Mouse (Mus musculus): ENCODE data around the gene Actrt2. TPM values are rescaled to one million over a fixed set of nuclear protein-coding genes. Genes with fewer than 3 reads are reported as not detected.

Gene Actrt2
- polyA plus RNA-seq, 1 experiment from 2014 or later = not detected

DNA sequence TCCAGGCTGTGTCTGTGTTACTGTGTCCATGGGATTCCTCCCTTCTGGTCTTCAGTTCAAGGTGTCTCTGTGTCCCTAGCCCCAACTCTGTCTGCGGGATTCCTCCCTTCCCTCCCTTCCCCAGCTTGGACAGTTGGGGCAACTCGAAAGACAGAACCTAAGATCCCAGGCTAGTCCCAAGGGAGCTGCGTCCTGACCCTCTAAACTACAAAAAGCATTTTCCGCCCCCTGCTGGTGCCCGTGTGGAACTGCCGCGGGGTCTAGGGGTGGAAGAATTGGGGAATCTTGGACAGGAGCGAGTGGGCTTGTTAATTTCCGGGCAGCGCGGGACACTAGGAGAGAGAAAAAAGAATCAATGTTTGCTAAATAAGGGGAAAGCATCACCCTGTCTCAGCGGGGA lies 6.9 kb upstream of the Actrt2 start:
- WGBS = 4% methylated on average over 12 of the region's 12 CpGs
- Histone ChIP-seq H3K4me3 (no peak overlapping the region), H3K36me3 (no peaks in the 10 kb centered on the region), H3K27me3 (ENCODE audit: insufficient read depth, poor library complexity, severe bottlenecking) (peaks cover 78% of the 10 kb centered on the region), H3K9me3 (no peaks in the 10 kb centered on the region), H3K4me1 (no peaks in the 10 kb centered on the region), H3K27ac (no peak overlapping the region)
- no peak for DNase-seq (ENCODE audit: low spot score)

DNA sequence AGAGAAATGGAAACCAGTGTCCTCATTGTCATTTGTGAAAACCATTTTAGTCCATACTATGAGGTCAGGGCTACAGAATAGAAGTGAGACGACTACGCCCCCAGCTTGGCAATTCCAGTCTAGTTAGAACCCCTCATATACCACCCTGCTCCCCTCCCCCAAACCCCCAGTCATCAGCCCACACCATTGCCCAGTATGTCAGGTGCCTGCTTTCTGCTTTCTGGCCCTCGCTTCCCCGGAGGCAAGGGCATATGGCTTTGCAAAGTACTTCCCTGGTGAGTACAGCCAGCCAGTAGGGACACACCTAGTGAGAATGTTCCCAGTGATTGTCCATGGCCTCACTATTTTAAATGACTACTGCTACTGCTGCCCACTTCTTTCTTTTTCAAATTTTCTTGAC lies 6.3 kb upstream of the Actrt2 start:
- Histone ChIP-seq H3K27ac (no peak overlapping the region), H3K36me3 (no peaks in the 10 kb centered on the region), H3K4me1 (no peaks in the 10 kb centered on the region), H3K27me3 (ENCODE audit: insufficient read depth, poor library complexity, severe bottlenecking) (peaks cover 78% of the 10 kb centered on the region), H3K9me3 (no peaks in the 10 kb centered on the region), H3K4me3 (no peak overlapping the region)
- 64% methylated on average over 4 of the region's 4 CpGs for WGBS
- no peak for DNase-seq (ENCODE audit: low spot score)

DNA sequence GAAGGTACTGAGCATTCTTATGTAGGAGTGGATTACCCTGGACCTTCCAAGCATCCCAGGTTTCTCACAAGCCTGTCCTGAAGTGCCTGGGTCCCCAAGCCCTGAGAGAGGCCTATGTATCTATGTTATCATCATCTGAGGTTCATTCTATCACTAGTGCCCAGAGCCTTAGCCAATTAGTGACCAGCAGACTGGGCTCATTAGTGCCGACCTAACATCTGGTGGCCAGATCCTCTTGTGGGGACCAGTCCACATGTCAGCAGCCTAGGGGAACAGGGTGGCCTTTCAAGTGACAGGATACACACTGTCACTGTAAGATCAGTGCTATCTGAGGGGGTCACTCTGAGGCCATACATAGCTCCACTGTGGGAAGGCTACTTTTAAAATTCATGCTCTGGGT lies 4.4 kb upstream of the Actrt2 start:
- Histone ChIP-seq H3K36me3 (no peaks in the 10 kb centered on the region), H3K9me3 (no peaks in the 10 kb centered on the region), H3K27ac (no peak overlapping the region), H3K4me3 (no peak overlapping the region), H3K4me1 (no peaks in the 10 kb centered on the region), H3K27me3 (ENCODE audit: insufficient read depth, poor library complexity, severe bottlenecking) (peaks cover 61% of the 10 kb centered on the region)
- no peak for DNase-seq (ENCODE audit: low spot score)
- WGBS = 34% methylated on average over 1 of the region's 1 CpGs

DNA sequence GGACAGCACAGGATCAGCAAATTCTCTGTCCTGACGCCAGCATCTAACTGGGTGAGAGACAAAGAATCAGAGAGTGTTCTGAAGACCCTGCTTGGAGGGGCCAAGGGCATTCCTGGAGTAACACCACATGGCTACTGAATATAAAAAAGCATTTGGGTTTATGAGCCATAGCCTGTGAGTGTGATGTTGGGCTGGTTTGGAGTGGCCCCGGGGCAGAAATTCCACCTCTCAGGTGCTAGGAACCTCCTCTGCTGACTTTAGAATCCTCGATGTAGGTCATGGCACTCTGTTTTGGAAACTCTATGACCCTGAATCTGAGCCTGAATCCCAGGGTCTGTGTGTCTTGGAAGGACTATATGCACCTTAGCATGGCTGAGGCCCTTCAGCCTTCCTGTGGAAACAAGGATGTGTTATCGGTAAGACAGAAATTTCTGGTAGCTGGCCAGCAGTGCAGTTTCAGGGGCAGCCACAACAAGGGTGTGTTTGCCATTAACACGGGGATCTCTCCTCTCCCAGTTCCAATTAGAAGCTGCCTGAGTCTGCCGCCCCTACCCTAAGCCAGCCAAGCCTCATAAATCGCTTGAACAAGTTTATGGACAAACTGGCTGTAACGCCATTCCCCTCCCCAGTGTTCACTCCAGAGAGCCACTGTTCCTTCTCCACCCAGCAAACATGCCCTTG lies 3.7 kb upstream of the Actrt2 start:
- Histone ChIP-seq H3K27ac (no peak overlapping the region), H3K9me3 (no peaks in the 10 kb centered on the region), H3K27me3 (ENCODE audit: insufficient read depth, poor library complexity, severe bottlenecking) (peaks cover 61% of the 10 kb centered on the region), H3K36me3 (no peaks in the 10 kb centered on the region), H3K4me1 (no peaks in the 10 kb centered on the region), H3K4me3 (no peak overlapping the region)
- DNase-seq (ENCODE audit: low spot score) = no peak
- WGBS = 65% methylated on average over 8 of the region's 8 CpGs

DNA sequence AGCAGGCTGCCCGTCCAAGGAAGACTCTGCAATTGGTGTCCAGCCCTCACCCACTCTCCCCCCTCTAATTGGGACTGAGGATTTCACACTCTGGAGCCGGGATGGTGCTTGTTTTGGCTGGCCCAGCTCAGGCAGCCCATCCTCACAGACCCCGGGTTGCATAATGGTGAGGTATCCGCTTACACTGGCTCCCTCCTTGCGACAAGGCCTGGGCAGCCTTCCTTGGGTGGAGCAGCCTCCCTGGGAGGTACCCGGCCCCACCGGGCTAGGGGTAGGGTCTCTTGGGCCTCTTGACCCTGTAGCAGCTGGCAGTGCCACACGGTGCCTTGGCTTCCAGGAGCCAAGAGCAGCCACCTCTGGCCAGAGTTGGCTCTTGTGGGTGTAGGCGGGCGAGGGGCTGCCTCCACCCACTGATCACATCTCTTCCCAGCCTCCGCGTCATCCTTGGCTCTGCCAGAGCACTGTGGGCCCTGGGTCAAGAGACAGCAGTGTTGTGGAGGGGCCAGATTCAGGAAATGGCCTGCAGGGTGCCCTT lies 4.9 kb downstream of the Actrt2 start:
- H3K4me3 ChIP-seq = no peak overlapping the region
- no peak for DNase-seq (ENCODE audit: low spot score)
- peaks cover 80% of the 10 kb centered on the region for H3K27me3 ChIP-seq (ENCODE audit: insufficient read depth, poor library complexity, severe bottlenecking)
- H3K27ac ChIP-seq = no peak overlapping the region
- 55% methylated on average over 12 of the region's 12 CpGs for WGBS
- H3K36me3 ChIP-seq = no peaks in the 10 kb centered on the region
- no peaks in the 10 kb centered on the region for H3K9me3 ChIP-seq
- H3K4me1 ChIP-seq = peaks cover 12% of the 10 kb centered on the region; the same call in 1 of the 2 replicates

DNA sequence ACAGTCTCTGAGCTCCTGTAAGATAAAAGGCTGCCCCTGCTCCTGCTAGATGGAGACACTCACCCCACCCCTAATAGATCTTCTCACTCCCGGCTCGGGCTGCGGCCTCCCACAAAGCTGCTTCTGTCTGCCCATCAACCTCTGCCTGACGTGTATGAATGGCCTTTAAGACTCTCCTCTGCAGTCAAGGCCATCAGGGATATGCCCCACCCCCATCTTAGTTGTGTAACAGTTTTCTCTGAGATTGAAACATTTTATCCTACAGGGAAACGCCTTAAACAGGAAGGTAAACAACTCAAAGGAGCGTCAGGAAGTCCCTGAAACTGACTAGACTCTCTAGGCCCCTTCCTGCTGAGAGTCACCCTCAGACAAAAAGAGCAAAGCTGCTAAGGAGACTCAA lies 6.4 kb downstream of the Actrt2 start:
- Histone ChIP-seq H3K27me3 (ENCODE audit: insufficient read depth, poor library complexity, severe bottlenecking) (peaks cover 74% of the 10 kb centered on the region), H3K36me3 (no peaks in the 10 kb centered on the region), H3K4me1 (peaks cover 12% of the 10 kb centered on the region; the same call in 1 of the 2 replicates), H3K9me3 (no peaks in the 10 kb centered on the region), H3K4me3 (no peak overlapping the region), H3K27ac (no peak overlapping the region)
- 45% methylated on average over 6 of the region's 6 CpGs for WGBS
- no peak for DNase-seq (ENCODE audit: low spot score)

DNA sequence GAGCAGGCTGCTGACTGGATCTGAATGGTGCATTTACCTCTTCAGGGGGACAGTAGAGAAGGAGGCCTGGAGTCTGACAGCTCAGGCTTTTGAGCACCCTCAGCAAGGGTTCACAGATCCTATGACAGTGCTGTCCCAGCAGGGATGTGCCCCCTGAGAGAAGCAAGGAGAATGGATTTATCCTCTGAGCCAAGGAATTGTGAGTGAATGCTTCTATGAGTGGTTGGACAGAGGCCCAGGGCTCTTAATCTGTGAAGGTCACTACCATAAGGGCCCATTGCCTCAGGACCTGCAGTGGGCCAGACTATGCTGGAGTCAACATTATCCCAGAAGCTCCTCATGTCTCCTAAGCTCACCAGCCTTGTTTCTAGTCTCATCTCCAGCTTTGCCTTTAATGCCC lies 7.6 kb downstream of the Actrt2 start:
- no peaks in the 10 kb centered on the region for H3K9me3 ChIP-seq
- H3K4me3 ChIP-seq = no peak overlapping the region
- DNase-seq (ENCODE audit: low spot score) = no peak
- peaks cover 12% of the 10 kb centered on the region; the same call in 1 of the 2 replicates for H3K4me1 ChIP-seq
- H3K27me3 ChIP-seq (ENCODE audit: insufficient read depth, poor library complexity, severe bottlenecking) = peaks cover 61% of the 10 kb centered on the region
- peak overlapping the region; percentile 17; the same call in 1 of the 2 replicates for H3K27ac ChIP-seq
- no peaks in the 10 kb centered on the region for H3K36me3 ChIP-seq

DNA sequence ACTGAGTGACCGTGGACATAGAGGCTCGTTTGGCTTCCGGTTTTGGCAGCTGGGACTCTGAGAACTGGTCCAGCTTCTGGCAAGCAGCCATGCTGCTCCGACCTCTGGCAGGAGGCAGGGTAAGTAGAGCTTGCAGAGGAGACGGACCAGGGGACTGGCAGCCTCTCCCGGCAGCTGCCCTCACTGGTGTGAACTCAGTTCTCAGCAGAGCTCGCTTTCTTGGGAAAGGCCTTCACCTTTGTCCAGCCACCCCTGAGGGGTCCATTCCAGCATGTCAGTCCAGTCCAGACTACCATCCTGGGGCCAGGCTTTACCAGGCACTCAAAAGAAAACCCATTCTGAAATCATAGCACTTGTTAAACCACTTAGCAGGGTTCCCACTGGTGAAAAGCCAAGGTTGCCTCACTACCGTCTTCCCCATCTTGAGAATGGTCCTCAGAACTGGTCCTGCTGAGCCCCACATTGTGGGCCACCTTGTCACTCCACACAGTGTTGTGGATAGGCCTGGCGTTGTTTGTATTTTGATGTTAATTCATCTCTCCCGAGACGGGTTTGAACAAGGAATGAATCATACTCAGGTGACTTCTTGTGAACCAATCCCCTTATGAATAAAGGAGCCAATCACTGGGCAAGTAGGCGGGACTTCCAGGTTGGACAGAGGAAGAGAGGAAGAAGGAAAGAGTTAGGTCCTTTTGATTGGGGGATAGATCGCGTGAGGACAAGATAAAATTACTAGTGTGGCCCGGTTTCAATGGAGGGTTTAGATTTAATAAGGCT lies 12.3 kb downstream of the Actrt2 start:
- Histone ChIP-seq H3K27me3 (ENCODE audit: insufficient read depth, poor library complexity, severe bottlenecking) (peaks cover 45% of the 10 kb centered on the region; the same call in 1 of the 2 replicates), H3K4me3 (no peak overlapping the region), H3K27ac (no peak overlapping the region), H3K36me3 (no peaks in the 10 kb centered on the region), H3K9me3 (no peaks in the 10 kb centered on the region), H3K4me1 (peaks cover 14% of the 10 kb centered on the region)
- WGBS = 72% methylated on average over 15 of the region's 15 CpGs
- DNase-seq (ENCODE audit: low spot score) = no peak

DNA sequence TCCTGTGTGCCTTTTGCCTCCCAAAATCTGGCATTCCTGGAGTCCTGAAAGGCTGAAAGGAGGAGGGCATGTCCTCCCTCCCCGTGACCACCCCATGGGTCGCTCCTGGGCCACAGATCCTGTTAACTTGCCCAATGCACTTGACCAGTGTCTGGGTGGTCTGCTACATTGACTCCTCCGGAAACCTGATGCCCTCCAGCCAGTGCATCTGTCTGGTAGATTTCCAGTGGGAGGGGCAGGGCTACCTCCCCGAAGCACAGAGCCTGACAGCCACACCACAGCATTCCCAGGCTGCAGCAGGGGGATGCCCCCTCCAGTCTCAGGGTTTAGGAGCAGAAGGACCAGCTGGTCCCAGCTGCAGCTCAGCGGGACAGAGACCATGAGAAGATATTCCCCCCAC lies 15.2 kb downstream of the Actrt2 start:
- 30% methylated on average over 5 of the region's 5 CpGs for WGBS
- H3K27ac ChIP-seq = peak overlapping the region; percentile 42; the same call in 1 of the 2 replicates
- no peaks in the 10 kb centered on the region for H3K36me3 ChIP-seq
- H3K4me1 ChIP-seq = peaks cover 10% of the 10 kb centered on the region
- no peaks in the 10 kb centered on the region; the same call in 1 of the 2 replicates for H3K9me3 ChIP-seq
- H3K27me3 ChIP-seq (ENCODE audit: insufficient read depth, poor library complexity, severe bottlenecking) = peaks cover 48% of the 10 kb centered on the region; the same call in 1 of the 2 replicates
- no peak for DNase-seq (ENCODE audit: low spot score)
- no peak overlapping the region for H3K4me3 ChIP-seq

DNA sequence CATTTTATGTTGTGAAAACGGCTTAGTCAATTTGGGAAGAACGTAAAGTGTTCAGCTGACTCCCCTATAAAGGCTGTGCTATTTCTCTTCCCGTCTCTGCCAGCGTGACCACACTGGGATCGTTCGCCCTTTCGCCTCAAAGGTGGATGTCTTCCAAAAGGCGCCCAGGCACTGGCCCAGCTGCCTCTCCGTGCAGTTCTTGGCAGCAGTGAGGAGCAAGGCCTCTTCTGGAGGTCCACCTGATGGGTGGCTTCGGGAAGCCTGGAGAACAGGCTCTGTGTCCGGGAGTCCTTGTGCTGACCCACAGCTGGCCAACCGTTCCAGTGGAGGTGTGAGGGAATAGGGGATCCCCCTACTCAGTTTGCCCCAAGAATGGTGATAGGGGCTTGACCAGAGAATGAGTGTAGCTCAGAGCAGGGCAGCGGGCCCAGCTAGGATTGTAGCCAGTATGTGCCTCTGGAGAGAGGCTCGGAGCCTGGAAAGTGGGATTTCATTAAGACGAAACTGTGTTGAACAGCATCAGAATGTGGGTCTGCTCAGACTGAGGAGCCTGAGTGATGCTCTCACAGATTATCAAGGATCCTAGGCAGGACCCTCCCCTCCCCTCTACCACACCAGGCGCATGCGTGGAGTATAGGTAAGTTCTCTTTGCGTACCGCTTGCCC lies 18.5 kb downstream of the Actrt2 start:
- Histone ChIP-seq H3K4me1 (peaks cover 10% of the 10 kb centered on the region), H3K36me3 (0 out of 2 replicates have a peak, but pooled peaks cover 2% of the 10 kb centered on the region), H3K27ac (no peak overlapping the region), H3K27me3 (ENCODE audit: insufficient read depth, poor library complexity, severe bottlenecking) (peaks cover 74% of the 10 kb centered on the region), H3K9me3 (peaks cover 7% of the 10 kb centered on the region), H3K4me3 (no peak overlapping the region)
- 75% methylated on average over 19 of the region's 19 CpGs for WGBS
- DNase-seq (ENCODE audit: low spot score) = no peak

DNA sequence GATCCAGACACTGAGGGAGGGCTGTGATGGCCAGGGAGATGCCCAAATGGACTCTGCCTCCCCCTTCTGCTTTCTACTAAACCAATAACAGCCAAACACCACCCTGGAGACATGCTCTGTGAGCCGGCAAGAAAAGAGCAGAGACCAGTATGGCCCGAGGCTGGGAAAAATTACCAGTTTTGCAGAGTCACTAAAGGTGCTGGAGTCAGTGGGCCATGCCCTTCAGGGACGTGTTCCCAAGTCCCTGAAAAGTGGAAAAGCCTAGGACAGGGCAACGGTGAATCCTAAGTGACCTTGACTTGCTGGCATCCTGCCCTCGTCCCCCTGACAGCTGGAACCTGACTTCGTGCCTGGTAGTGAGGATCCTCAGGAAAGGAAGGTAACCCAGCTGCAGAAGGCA lies 25.2 kb downstream of the Actrt2 start:
- no peak for DNase-seq (ENCODE audit: low spot score)
- Histone ChIP-seq H3K4me1 (peaks cover 59% of the 10 kb centered on the region), H3K4me3 (no peak overlapping the region), H3K27me3 (ENCODE audit: insufficient read depth, poor library complexity, severe bottlenecking) (peaks cover 100% of the 10 kb centered on the region), H3K27ac (no peak overlapping the region), H3K9me3 (peaks cover 7% of the 10 kb centered on the region), H3K36me3 (0 out of 2 replicates have a peak, but pooled peaks cover 2% of the 10 kb centered on the region)
- 5% methylated on average over 6 of the region's 6 CpGs for WGBS

DNA sequence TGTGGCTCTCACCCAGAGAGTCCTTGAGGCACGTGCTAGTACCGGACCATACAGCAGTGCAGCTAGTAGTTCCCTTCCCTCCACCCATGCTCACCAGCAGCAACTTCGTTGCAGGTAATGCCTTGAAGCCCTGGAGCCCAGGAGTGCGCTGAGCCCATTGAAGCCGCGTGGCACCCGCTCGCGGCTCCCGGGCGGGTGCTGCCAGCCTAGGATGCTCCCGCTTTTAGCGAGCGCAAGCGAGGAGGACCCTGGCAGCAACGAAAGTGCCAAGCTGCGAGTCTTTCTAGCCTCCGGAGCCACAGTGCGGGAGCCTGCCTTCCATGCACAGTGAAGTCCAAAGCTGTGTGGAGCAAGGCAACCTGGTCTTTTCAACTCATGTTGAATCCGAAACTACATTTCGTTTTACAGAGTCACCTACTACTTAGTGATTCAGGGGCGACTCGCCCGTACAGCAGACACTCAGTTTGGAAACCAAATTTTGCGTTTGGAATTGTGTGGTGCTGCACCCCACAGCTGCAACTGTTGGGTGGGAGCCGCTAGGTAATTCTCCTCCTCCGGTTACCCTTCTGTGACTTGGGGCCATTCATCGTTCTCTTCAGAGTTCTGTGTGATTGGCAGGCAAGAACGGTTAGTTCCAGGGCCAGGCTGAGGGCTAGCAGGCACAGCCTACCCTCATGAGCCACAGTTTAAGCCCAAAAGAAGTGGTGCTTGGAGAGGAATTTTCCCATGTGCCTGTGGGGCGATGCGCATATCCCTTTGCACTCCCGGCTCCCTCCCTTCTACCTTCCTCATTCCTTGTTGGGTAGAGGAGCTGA lies 26.2 kb downstream of the Actrt2 start:
- H3K27ac ChIP-seq = peak overlapping the region; percentile 62; the same call in 1 of the 2 replicates
- peak overlapping the region; percentile 39 for H3K4me3 ChIP-seq
- no peaks in the 10 kb centered on the region for H3K36me3 ChIP-seq
- WGBS = 2% methylated on average over 32 of the region's 32 CpGs
- H3K9me3 ChIP-seq = no peaks in the 10 kb centered on the region
- DNase-seq (ENCODE audit: low spot score) = no peak
- peaks cover 68% of the 10 kb centered on the region for H3K4me1 ChIP-seq
- H3K27me3 ChIP-seq (ENCODE audit: insufficient read depth, poor library complexity, severe bottlenecking) = peaks cover 100% of the 10 kb centered on the region
